Mouse (Mus musculus): ENCODE results near the gene Plekhb1. TPM values are rescaled to one million over a fixed set of nuclear protein-coding genes. Genes with fewer than 3 reads are reported as not detected.

Plekhb1 gene
- polyA plus RNA-seq, 1 experiment from 2014 or later, result 16.2 TPM

GRCm38 (mm10) chr7:100608910-100609309 lies 53.3 kb downstream of the Plekhb1 start:
- DNase-seq (ENCODE audit: low spot score), result no peak
- H3K9me3 ChIP-seq (ENCODE audit: control insufficient read depth, low read length), result no peaks in the 10 kb centered on the region
- H3K36me3 ChIP-seq (ENCODE audit: control insufficient read depth, insufficient read depth, low read length), result no peaks in the 10 kb centered on the region
- H3K4me2 ChIP-seq (ENCODE audit: low read length), result peak overlapping the region; percentile 91
- 13% methylated on average over 4 of the region's 4 CpGs for WGBS
- H3K9ac ChIP-seq (ENCODE audit: low read length), result peak overlapping the region; percentile 99
- ATAC-seq (replicated peaks; ENCODE audit: low FRiP score, low TSS enrichment, low read depth), result no peak
- peaks cover 18% of the 10 kb centered on the region for H3K4me1 ChIP-seq (replicated peaks; ENCODE audit: control insufficient read depth, insufficient read depth, low read length)
- H3K27me3 ChIP-seq (replicated peaks; ENCODE audit: control insufficient read depth, insufficient read depth, low read length), result no peaks in the 10 kb centered on the region
- H3K4me3 ChIP-seq (ENCODE audit: low read depth, low read length), result peak overlapping the region; percentile 100
- 0 out of 2 replicates have a peak overlapping the region, but pooled peaks have one; percentile 99 for H3K27ac ChIP-seq (ENCODE audit: low read depth)

- under 1% methylated on average over 42 of the region's 43 CpGs for WGBS
- peak; percentile 28 for ATAC-seq (replicated peaks; ENCODE audit: low FRiP score, low TSS enrichment, low read depth)
Measured at GRCm38 (mm10) chr7:100608130-100608741, 54.0 kb downstream of the Plekhb1 start, which contains the start of gene Mrpl48. Gene Mrpl48, minus strand, starts transcription at chr7:100608301.

DNA sequence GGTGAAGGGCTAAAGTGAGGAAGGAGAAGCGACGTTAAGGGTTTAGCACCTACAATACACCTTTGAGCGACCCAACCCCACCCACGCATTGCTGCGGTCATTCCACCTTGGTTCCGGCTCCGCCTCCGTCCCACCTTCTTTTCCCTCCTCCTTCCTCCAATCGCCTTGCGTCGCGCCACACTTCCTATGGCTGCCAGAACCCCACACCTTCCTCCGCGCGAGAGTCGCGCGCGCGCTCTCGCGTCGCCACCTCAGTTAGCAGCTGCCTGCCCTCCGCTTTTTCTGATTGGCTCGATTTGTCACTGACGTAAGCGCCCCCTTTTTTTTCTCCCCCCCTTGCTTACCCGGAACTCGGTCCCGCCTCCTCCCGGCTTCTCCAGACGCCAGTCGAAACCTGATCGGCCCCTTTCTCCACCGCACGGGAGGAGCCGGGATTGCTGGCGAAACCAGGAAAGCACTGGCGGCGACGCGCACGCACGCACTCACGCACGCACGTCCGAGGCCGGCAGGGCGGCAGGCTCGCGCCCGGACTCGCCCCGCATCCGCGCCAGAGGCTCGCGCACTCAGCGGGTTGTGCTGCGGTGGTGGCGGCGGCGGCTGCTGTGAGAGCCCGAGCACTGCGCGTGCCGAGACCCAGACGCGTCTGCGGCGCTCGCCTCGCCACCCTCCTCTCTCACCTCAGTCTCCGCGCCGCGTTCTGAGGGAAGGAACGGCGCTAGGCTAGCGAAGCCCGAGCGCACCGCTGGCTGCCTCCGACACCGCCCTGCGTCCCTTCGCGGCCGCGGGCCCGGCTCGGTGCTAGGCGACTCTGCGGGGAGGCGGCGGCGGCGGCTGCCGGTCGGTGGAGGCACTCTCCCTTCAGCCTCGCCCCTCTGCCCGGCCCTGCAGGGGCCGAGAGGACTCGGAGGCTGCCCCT lies 54.7 kb downstream of the Plekhb1 start, which contains the start of gene Rab6a:
Gene Rab6a, plus strand, starts transcription at position 197 of the 916 bp plus-strand sequence.
- H3K36me3 ChIP-seq (ENCODE audit: control insufficient read depth, insufficient read depth, low read length), result no peaks in the 10 kb centered on the region
- H3K9me3 ChIP-seq (ENCODE audit: control insufficient read depth, low read length), result no peaks in the 10 kb centered on the region
- H3K9ac ChIP-seq (ENCODE audit: low read length), result peak within 1 kb of the TSS; percentile 99
- H3K27me3 ChIP-seq (replicated peaks; ENCODE audit: control insufficient read depth, insufficient read depth, low read length), result no peaks in the 10 kb centered on the region
- peak; percentile 96 for ATAC-seq (replicated peaks; ENCODE audit: low FRiP score, low TSS enrichment, low read depth)
- peak within 1 kb of the TSS; percentile 91 for H3K4me2 ChIP-seq (ENCODE audit: low read length)
- DNase-seq (ENCODE audit: low spot score), result peak; percentile 96
- peak within 1 kb of the TSS; percentile 99 for H3K27ac ChIP-seq (ENCODE audit: low read depth)
- H3K4me3 ChIP-seq (ENCODE audit: low read depth, low read length), result peak within 1 kb of the TSS; percentile 100
- WGBS, result under 1% methylated on average over 97 of the region's 105 CpGs
- peaks cover 18% of the 10 kb centered on the region for H3K4me1 ChIP-seq (replicated peaks; ENCODE audit: control insufficient read depth, insufficient read depth, low read length)

More at GRCm38 (mm10) chr7:100608130-100608741, 54.0 kb downstream of the Plekhb1 start, which contains the start of gene Mrpl48:
- Histone ChIP-seq H3K4me2 (ENCODE audit: low read length) (peak within 1 kb of the TSS; percentile 91), H3K27me3 (replicated peaks; ENCODE audit: control insufficient read depth, insufficient read depth, low read length) (no peaks in the 10 kb centered on the region), H3K36me3 (ENCODE audit: control insufficient read depth, insufficient read depth, low read length) (no peaks in the 10 kb centered on the region), H3K4me3 (ENCODE audit: low read depth, low read length) (peak within 1 kb of the TSS; percentile 100), H3K9ac (ENCODE audit: low read length) (peak within 1 kb of the TSS; percentile 99), H3K4me1 (replicated peaks; ENCODE audit: control insufficient read depth, insufficient read depth, low read length) (peaks cover 18% of the 10 kb centered on the region), H3K9me3 (ENCODE audit: control insufficient read depth, low read length) (no peaks in the 10 kb centered on the region), H3K27ac (ENCODE audit: low read depth) (peak within 1 kb of the TSS; percentile 99)
- DNase-seq (ENCODE audit: low spot score), result peak; percentile 80

GRCm38 (mm10) chr7:100600211-100600610 lies 62.0 kb downstream of the Plekhb1 start:
- ATAC-seq (replicated peaks; ENCODE audit: low FRiP score, low TSS enrichment, low read depth), result no peak
- WGBS, result 48% methylated on average over 5 of the region's 5 CpGs
- no peak overlapping the region for H3K27ac ChIP-seq (ENCODE audit: low read depth)

DNA sequence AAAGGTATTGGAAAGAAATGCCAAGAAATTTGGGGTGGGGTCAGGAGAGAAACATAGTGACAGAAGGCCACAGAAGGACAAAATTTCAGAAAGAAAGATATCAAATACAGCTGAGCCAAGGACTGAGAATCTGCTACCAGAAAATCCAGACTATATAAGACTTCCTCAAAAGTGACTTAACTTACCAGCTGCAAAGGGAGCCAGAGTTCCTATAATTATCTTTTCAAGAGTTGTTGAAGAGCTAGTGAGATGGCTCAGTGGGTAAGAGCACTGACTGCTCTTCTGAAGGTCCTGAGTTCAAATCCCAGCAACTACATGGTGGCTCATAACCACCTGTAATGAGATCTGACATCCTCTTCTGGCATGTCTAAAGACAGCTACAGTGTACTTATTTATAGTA lies 68.9 kb downstream of the Plekhb1 start:
- H3K36me3 ChIP-seq (ENCODE audit: control insufficient read depth, insufficient read depth, low read length), result no peaks in the 10 kb centered on the region
- DNase-seq (ENCODE audit: low spot score), result no peak

More at GRCm38 (mm10) chr7:100600211-100600610, 62.0 kb downstream of the Plekhb1 start:
- Histone ChIP-seq H3K4me3 (ENCODE audit: low read depth, low read length) (no peak overlapping the region), H3K4me2 (ENCODE audit: low read length) (no peak overlapping the region), H3K36me3 (ENCODE audit: control insufficient read depth, insufficient read depth, low read length) (no peaks in the 10 kb centered on the region), H3K9me3 (ENCODE audit: control insufficient read depth, low read length) (no peaks in the 10 kb centered on the region), H3K4me1 (replicated peaks; ENCODE audit: control insufficient read depth, insufficient read depth, low read length) (no peaks in the 10 kb centered on the region), H3K27me3 (replicated peaks; ENCODE audit: control insufficient read depth, insufficient read depth, low read length) (no peaks in the 10 kb centered on the region), H3K9ac (ENCODE audit: low read length) (no peak overlapping the region)
- no peak for DNase-seq (ENCODE audit: low spot score)

More for the DNA sequence above, 68.9 kb downstream of the Plekhb1 start:
- no peaks in the 10 kb centered on the region for H3K9me3 ChIP-seq (ENCODE audit: control insufficient read depth, low read length)
- no peak overlapping the region for H3K4me2 ChIP-seq (ENCODE audit: low read length)
- H3K9ac ChIP-seq (ENCODE audit: low read length), result no peak overlapping the region
- no peak overlapping the region for H3K4me3 ChIP-seq (ENCODE audit: low read depth, low read length)
- H3K27me3 ChIP-seq (replicated peaks; ENCODE audit: control insufficient read depth, insufficient read depth, low read length), result no peaks in the 10 kb centered on the region
- H3K27ac ChIP-seq (ENCODE audit: low read depth), result no peak overlapping the region
- no peaks in the 10 kb centered on the region for H3K4me1 ChIP-seq (replicated peaks; ENCODE audit: control insufficient read depth, insufficient read depth, low read length)
- ATAC-seq (replicated peaks; ENCODE audit: low FRiP score, low TSS enrichment, low read depth), result no peak

Other genes starting within 250 kb of the Plekhb1 start
- gene Ucp3, start 189.4 kb downstream of the Plekhb1 start, polyA plus RNA-seq (2014; fragmentation: Nextera tagmentation; extraction: Ambion mirVana), result not detected in 2 replicates
- gene Ucp2, start 169.1 kb downstream of the Plekhb1 start, polyA plus RNA-seq (2014; fragmentation: Nextera tagmentation; extraction: Ambion mirVana), result 157 and 179 TPM in 2 replicates
- gene Dnajb13, start 147.5 kb downstream of the Plekhb1 start, polyA plus RNA-seq (2014; fragmentation: Nextera tagmentation; extraction: Ambion mirVana), result 0.24 and 0.26 TPM in 2 replicates
- gene Coa4, start 125.3 kb downstream of the Plekhb1 start, polyA plus RNA-seq (2014; fragmentation: Nextera tagmentation; extraction: Ambion mirVana), result 33.8 and 36.9 TPM in 2 replicates
- 118 and 121 TPM in 2 replicates for gene Rab6a, start 55.0 kb downstream of the Plekhb1 start, polyA plus RNA-seq (2014; fragmentation: Nextera tagmentation; extraction: Ambion mirVana)
- gene Mrpl48, start 54.1 kb downstream of the Plekhb1 start, polyA plus RNA-seq (2014; fragmentation: Nextera tagmentation; extraction: Ambion mirVana), result 89.4 and 94.6 TPM in 2 replicates
- gene Fam168a, start 44.2 kb upstream of the Plekhb1 start, polyA plus RNA-seq (2014; fragmentation: Nextera tagmentation; extraction: Ambion mirVana), result 42.9 and 46.1 TPM in 2 replicates
- gene Relt, start 201.0 kb upstream of the Plekhb1 start, polyA plus RNA-seq (2014; fragmentation: Nextera tagmentation; extraction: Ambion mirVana), result 1.9 and 2.0 TPM in 2 replicates

Data from intestine, embryonic 14.5 days (tissue).